ENCODE assay signal across 17 mouse cellular contexts in genomic region chr6:77371147-77371546, GRCm38 (mm10).
"Had no signal": no experiment of that assay in that cellular context is flagged by ENCODE, and none has a peak within 500 bp of the region (broad histone marks: within the 10 kb centered on the region; RNA-seq: fewer than 3 reads in every experiment).

No protein-coding gene starts in this region.

- H3K27me3 ChIP-seq: lung, embryonic 15.5 days; megakaryocyte, embryonic 14.5 days; midbrain, embryonic 13.5 days; midbrain, embryonic 15.5 days; neural tube, embryonic 12.5 days; stomach, embryonic 15.5 days had no signal

- H3K36me3 ChIP-seq: lung, embryonic 15.5 days; midbrain, embryonic 13.5 days; midbrain, embryonic 15.5 days; neural tube, embryonic 12.5 days; stomach, embryonic 15.5 days had no signal

- H3K4me2 ChIP-seq: lung, embryonic 15.5 days; midbrain, embryonic 11.5 days; midbrain, embryonic 13.5 days; midbrain, embryonic 15.5 days; neural tube, embryonic 12.5 days; stomach, embryonic 15.5 days had no signal

- ATAC-seq: lung, postnatal 0 days; midbrain, embryonic 13.5 days; midbrain, embryonic 15.5 days had no signal

- H3K9me3 ChIP-seq: lung, embryonic 15.5 days; megakaryocyte, embryonic 14.5 days; midbrain, embryonic 13.5 days; midbrain, embryonic 15.5 days; neural tube, embryonic 12.5 days; stomach, embryonic 15.5 days had no signal

- H3K4me3 ChIP-seq: lung, embryonic 15.5 days; megakaryocyte, embryonic 14.5 days; midbrain, embryonic 13.5 days; midbrain, embryonic 15.5 days; neural tube, embryonic 12.5 days; stomach, embryonic 15.5 days had no signal

- H3K4me1 ChIP-seq: lung, embryonic 15.5 days; megakaryocyte, embryonic 14.5 days; midbrain, embryonic 15.5 days; neural tube, embryonic 12.5 days; stomach, embryonic 15.5 days had no signal

- DNase-seq: lung, adult 2 months; lung, postnatal 14 days; lung, postnatal 36 days; right cerebral cortex, postnatal 14 days; thymus, adult 2 months; thymus, postnatal 25 days; thymus, postnatal 4 days had no signal

- H3K9ac ChIP-seq: lung, embryonic 15.5 days; midbrain, embryonic 13.5 days; midbrain, embryonic 15.5 days; neural tube, embryonic 12.5 days; stomach, embryonic 15.5 days had no signal

- H3K27ac ChIP-seq: lung, embryonic 15.5 days; macrophage; midbrain, embryonic 13.5 days; neural tube, embryonic 12.5 days; stomach, embryonic 15.5 days; stomach, postnatal 0 days had no signal
